Mouse (Mus musculus) forebrain, embryonic 16.5 days (tissue): Measurements from ENCODE around the gene Churc1. TPM values are rescaled to one million over a fixed set of nuclear protein-coding genes. Genes with fewer than 3 reads are reported as not detected.

ENCODE experiments used
- ATAC-seq: fragments of 200-750 bp; cut with Nextera tagmentation; 2 replicates; pipeline ENCODE4 v1.8.0; 2017; ENCODE audit warnings: mild to moderate bottlenecking, moderate library complexity
- H3K27ac ChIP-seq: fragments of 300-500 bp; sonication (generic); 2 replicates; pipeline ENCODE4 v1.5.1; 2014; ENCODE audit warnings: low read length, control low read depth
- H3K27me3 ChIP-seq: fragments of 300-500 bp; sonication (generic); replicated peaks from 2 replicates; pipeline ENCODE4 v1.6.1; 2014; ENCODE audit warnings: low read length; ENCODE audit not compliant: control insufficient read depth, insufficient read depth
- H3K36me3 ChIP-seq: fragments of 300-500 bp; sonication (generic); 2 replicates; pipeline ENCODE4 v1.6.1; 2014; ENCODE audit not compliant: control insufficient read depth, insufficient read depth
- H3K4me1 ChIP-seq: fragments of 300-500 bp; sonication (generic); replicated peaks from 2 replicates; pipeline ENCODE4 v1.6.1; 2014; ENCODE audit warnings: low read length; ENCODE audit not compliant: control insufficient read depth, insufficient read depth
- H3K4me2 ChIP-seq: fragments of 300-500 bp; sonication (generic); 2 replicates; pipeline ENCODE4 v1.6.1; 2014; ENCODE audit warnings: mild to moderate bottlenecking, low read length, control low read depth
- H3K4me3 ChIP-seq: fragments of 300-500 bp; sonication (generic); replicated peaks from 2 replicates; pipeline ENCODE4 v1.5.1; 2014; ENCODE audit warnings: mild to moderate bottlenecking, low read length, control low read depth
- H3K9ac ChIP-seq: fragments of 300-500 bp; sonication (generic); replicated peaks from 2 replicates; pipeline ENCODE4 v1.6.1; 2014; ENCODE audit warnings: low read depth, low read length, control low read depth
- H3K9me3 ChIP-seq: fragments of 300-500 bp; sonication (generic); 2 replicates; pipeline ENCODE4 v1.6.1; 2016; ENCODE audit warnings: low read length; ENCODE audit not compliant: control insufficient read depth
- WGBS: fragments of 180-500 bp; shearing (Covaris S2); extraction: QIAGEN DNeasy Blood & Tissue Kit; methylation state at CpG from one replicate; pipeline ENCODE4 v1.1.7; 2014; 5-methylcytosine and 5-hydroxymethylcytosine counted together
- polyA plus RNA-seq: library from polyadenylated mRNA; unstranded; fragments of >200 nt; fragmentation: Nextera tagmentation; extraction: Ambion mirVana; gene quantifications from 2 replicates; pipeline ENCODE4 v1.2.1, GENCODE M21; 2015

Churc1 gene
- polyA plus RNA-seq, 1 experiment from 2014 or later = 129 TPM

- H3K4me1 ChIP-seq = peaks cover 16% of the 10 kb centered on the region
- H3K4me2 ChIP-seq = peak overlapping the region; percentile 83
- no peaks in the 10 kb centered on the region for H3K9me3 ChIP-seq
- peak; percentile 81 for ATAC-seq
- H3K9ac ChIP-seq = peak overlapping the region; percentile 91
- peak overlapping the region; percentile 79 for H3K4me3 ChIP-seq
- no peaks in the 10 kb centered on the region for H3K36me3 ChIP-seq
- H3K27ac ChIP-seq = peak overlapping the region; percentile 54
- no peaks in the 10 kb centered on the region; the same call in 1 of the 2 replicates for H3K27me3 ChIP-seq
- WGBS = under 1% methylated on average over 65 of the region's 66 CpGs
These were observed 56.8 kb downstream of the Churc1 start for GRCm38 (mm10) chr12:76822002-76822650.

GRCm38 (mm10) chr12:76822651-76823041 lies 57.3 kb downstream of the Churc1 start, which contains the start of gene Rab15:
Gene Rab15, minus strand, starts transcription at chr12:76822908.
- Histone ChIP-seq H3K9ac (peak within 1 kb of the TSS; percentile 91), H3K4me2 (peak within 1 kb of the TSS; percentile 83), H3K27ac (peak within 1 kb of the TSS; percentile 54), H3K36me3 (no peaks in the 10 kb centered on the region), H3K4me1 (peaks cover 16% of the 10 kb centered on the region), H3K4me3 (peak within 1 kb of the TSS; percentile 79), H3K9me3 (no peaks in the 10 kb centered on the region), H3K27me3 (no peaks in the 10 kb centered on the region; the same call in 1 of the 2 replicates)
- no peak for ATAC-seq
- WGBS = 3% methylated on average over 17 of the region's 17 CpGs

GRCm38 (mm10) chr12:76825283-76825682 lies 59.9 kb downstream of the Churc1 start:
- no peaks in the 10 kb centered on the region for H3K9me3 ChIP-seq
- no peak overlapping the region for H3K9ac ChIP-seq
- H3K4me3 ChIP-seq = no peak overlapping the region
- H3K4me1 ChIP-seq = peaks cover 14% of the 10 kb centered on the region
- no peak for ATAC-seq
- no peak overlapping the region for H3K4me2 ChIP-seq
- no peaks in the 10 kb centered on the region; the same call in 1 of the 2 replicates for H3K27me3 ChIP-seq
- WGBS = 63% methylated on average over 4 of the region's 4 CpGs
- no peak overlapping the region for H3K27ac ChIP-seq
- no peaks in the 10 kb centered on the region for H3K36me3 ChIP-seq

- 3% methylated on average over 3 of the region's 3 CpGs for WGBS
- no peaks in the 10 kb centered on the region for H3K36me3 ChIP-seq
These were observed 67.4 kb downstream of the Churc1 start for GRCm38 (mm10) chr12:76832704-76833103.

More at GRCm38 (mm10) chr12:76832704-76833103, 67.4 kb downstream of the Churc1 start:
- Histone ChIP-seq H3K27me3 (no peaks in the 10 kb centered on the region), H3K27ac (no peak overlapping the region), H3K4me1 (0 out of 2 replicates have a peak, but pooled peaks cover 2% of the 10 kb centered on the region), H3K9me3 (no peaks in the 10 kb centered on the region), H3K4me2 (no peak overlapping the region), H3K9ac (no peak overlapping the region), H3K4me3 (no peak overlapping the region)
- no peak for ATAC-seq

Other genes starting within 250 kb of the Churc1 start
- gene Plekhg3, start 234.6 kb upstream of the Churc1 start, polyA plus RNA-seq = 1.0 and 1.3 TPM in 2 replicates
- gene Sptb, start 55.0 kb upstream of the Churc1 start, polyA plus RNA-seq = 1.4 and 1.9 TPM in 2 replicates
- 36.6 and 38.0 TPM in 2 replicates for gene Fntb, start 51 bp downstream of the Churc1 start, polyA plus RNA-seq
- 0.22 TPM in 1 of 2 replicates, not detected in the other for gene Gpx2, start 30.0 kb downstream of the Churc1 start, polyA plus RNA-seq
- 27.7 and 34.4 TPM in 2 replicates for gene Rab15, start 57.4 kb downstream of the Churc1 start, polyA plus RNA-seq
- 20.4 and 25.2 TPM in 2 replicates for gene Max, start 196.7 kb downstream of the Churc1 start, polyA plus RNA-seq